Mouse (Mus musculus) inflammation-experienced regulatory T-cells (primary cell): ENCODE results near the gene Kctd20. TPM values are rescaled to one million over a fixed set of nuclear protein-coding genes. Genes with fewer than 3 reads are reported as not detected.

ENCODE experiments used
- polyA plus RNA-seq, 2 experiments: library from polyadenylated mRNA; unstranded; fragments of 100-300 nt; shearing (Covaris generic); gene quantifications; one replicate each; pipeline ENCODE4 v1.2.1; 2017

The Kctd20 gene
- 10 to 100 TPM; 75.4 to 98.2 TPM for polyA plus RNA-seq

GRCm38 (mm10) chr17:28951831-28952799, at the start of gene Kctd20:
Gene Kctd20 (plus strand): TSS chr17:28951950.

GRCm38 (mm10) chr17:28915060-28915628, 36.6 kb upstream of the Kctd20 start, which contains the start of gene 4930539E08Rik:
Gene 4930539E08Rik (minus strand): TSS chr17:28915324.

GRCm38 (mm10) chr17:28943740-28944139, 8.0 kb upstream of the Kctd20 start, which contains the start of gene Pxt1:
Gene Pxt1 (minus strand): TSS chr17:28943840.

GRCm38 (mm10) chr17:29007641-29008325, 56.0 kb downstream of the Kctd20 start, which contains the start of gene Stk38:
Gene Stk38 (minus strand): TSS chr17:29007995.

Other genes with a start within 250 kb of the Kctd20 start
- gene AC170998.1, start 225.9 kb upstream of the Kctd20 start, polyA plus RNA-seq: 1 to 10 TPM; 8.7 to 8.9 TPM
- under 1 TPM; 0.24 to 0.72 TPM for gene Mapk13, start 182.7 kb upstream of the Kctd20 start, polyA plus RNA-seq
- 10 to 100 TPM in 1 of 2 experiments, 1 to 10 TPM in 1; 9.7 to 24.5 TPM for gene Brpf3, start 150.9 kb upstream of the Kctd20 start, polyA plus RNA-seq
- under 1 TPM in 1 of 2 experiments, not detected in 1; 0.37 TPM for gene Pnpla1, start 93.5 kb upstream of the Kctd20 start, polyA plus RNA-seq
- 1 to 10 TPM in 1 of 2 experiments, under 1 TPM in 1; 0.70 to 2.8 TPM for gene 4930539E08Rik, start 36.6 kb upstream of the Kctd20 start, polyA plus RNA-seq
- under 1 TPM in 1 of 2 experiments, not detected in 1; 0.29 TPM for gene Pxt1, start 8.1 kb upstream of the Kctd20 start, polyA plus RNA-seq
- 100 to 1,000 TPM; 228 to 419 TPM for gene Stk38, start 56.0 kb downstream of the Kctd20 start, polyA plus RNA-seq
- gene Srsf3, start 80.7 kb downstream of the Kctd20 start, polyA plus RNA-seq: 100 to 1,000 TPM; 444 to 537 TPM
- 1 to 10 TPM; 1.4 to 5.8 TPM for gene Cdkn1a, start 139.0 kb downstream of the Kctd20 start, polyA plus RNA-seq
- gene Rab44, start 162.2 kb downstream of the Kctd20 start, polyA plus RNA-seq: 1 to 10 TPM in 1 of 2 experiments, not detected in 1; 1.3 TPM